Mouse (Mus musculus): ENCODE results near the gene Smim27. TPM values are rescaled to one million over a fixed set of nuclear protein-coding genes. Genes with fewer than 3 reads are reported as not detected.

The Smim27 gene
- total and polyA plus RNA-seq, 2 experiments = 3.0 to 29.7 TPM

- peak overlapping the region; percentile 84 for H3K27ac ChIP-seq (replicated peaks; ENCODE audit: insufficient read depth, low read depth, low read length)
- H3K79me2 ChIP-seq (ENCODE audit: control insufficient read depth, insufficient read depth, low read length) = peaks cover 6% of the 10 kb centered on the region; the same call in 1 of the 2 replicates
- H3K4me3 ChIP-seq (ENCODE audit: insufficient read depth, low read depth, low read length) = peak overlapping the region; percentile 72
Observed at GRCm38 (mm10) chr4:40238483-40239408, 30.6 kb upstream of the Smim27 start.

GRCm38 (mm10) chr4:40239409-40240271 lies 29.7 kb upstream of the Smim27 start, which contains the start of gene Ddx58:
Ddx58 (minus strand) TSS chr4:40239828.
- peaks cover 5% of the 10 kb centered on the region; the same call in 1 of the 2 replicates for H3K36me3 ChIP-seq (ENCODE audit: control insufficient read depth, insufficient read depth, low read length)
- H3K27ac ChIP-seq (replicated peaks; ENCODE audit: insufficient read depth, low read depth, low read length) = peak within 1 kb of the TSS; percentile 84

More at GRCm38 (mm10) chr4:40238483-40239408, 30.6 kb upstream of the Smim27 start:
- 2% methylated on average over 17 of the region's 17 CpGs for WGBS
- no peaks in the 10 kb centered on the region for H3K27me3 ChIP-seq (ENCODE audit: control insufficient read depth, insufficient read depth, low read length)
- TF ChIP-seq CTCF (IDR thresholded peaks at IDR 0.05; ENCODE audit: low read depth, low read length) = no peak
- H3K36me3 ChIP-seq (ENCODE audit: control insufficient read depth, insufficient read depth, low read length) = peaks cover 6% of the 10 kb centered on the region; the same call in 1 of the 2 replicates
- peak; percentile 56 for DNase-seq (ENCODE audit: extremely low read depth, low read depth, low spot score)
- H3K4me1 ChIP-seq (ENCODE audit: control insufficient read depth, insufficient read depth, low read length) = peaks cover 5% of the 10 kb centered on the region; the same call in 1 of the 2 replicates
- peak overlapping the region; percentile 65 for H3K9ac ChIP-seq (ENCODE audit: low read depth, low read length)

GRCm38 (mm10) chr4:40240272-40240744 lies 29.1 kb upstream of the Smim27 start:
- Histone ChIP-seq H3K27me3 (ENCODE audit: control insufficient read depth, insufficient read depth, low read length) (no peaks in the 10 kb centered on the region), H3K79me2 (ENCODE audit: control insufficient read depth, insufficient read depth, low read length) (peaks cover 6% of the 10 kb centered on the region; the same call in 1 of the 2 replicates), H3K9ac (ENCODE audit: low read depth, low read length) (peak overlapping the region; percentile 58), H3K27ac (replicated peaks; ENCODE audit: insufficient read depth, low read depth, low read length) (peak overlapping the region; percentile 49), H3K36me3 (ENCODE audit: control insufficient read depth, insufficient read depth, low read length) (no peaks in the 10 kb centered on the region), H3K4me1 (ENCODE audit: control insufficient read depth, insufficient read depth, low read length) (peaks cover 5% of the 10 kb centered on the region; the same call in 1 of the 2 replicates), H3K4me3 (ENCODE audit: insufficient read depth, low read depth, low read length) (no peak overlapping the region)
- no peak for TF ChIP-seq CTCF (IDR thresholded peaks at IDR 0.05; ENCODE audit: low read depth, low read length)
- no peak for TF ChIP-seq POLR2A (IDR thresholded peaks at IDR 0.05; ENCODE audit: extremely low read depth, insufficient read depth, low read length)
- WGBS = 44% methylated on average over 5 of the region's 5 CpGs
- DNase-seq (ENCODE audit: extremely low read depth, low read depth, low spot score) = no peak

More at GRCm38 (mm10) chr4:40239409-40240271, 29.7 kb upstream of the Smim27 start, which contains the start of gene Ddx58:
- H3K9ac ChIP-seq (ENCODE audit: low read depth, low read length) = peak within 1 kb of the TSS; percentile 65
- H3K27me3 ChIP-seq (ENCODE audit: control insufficient read depth, insufficient read depth, low read length) = no peaks in the 10 kb centered on the region
- WGBS = under 1% methylated on average over 35 of the region's 35 CpGs
- DNase-seq (ENCODE audit: extremely low read depth, low read depth, low spot score) = peak; percentile 55
- peak within 1 kb of the TSS; percentile 72 for H3K4me3 ChIP-seq (ENCODE audit: insufficient read depth, low read depth, low read length)
- H3K79me2 ChIP-seq (ENCODE audit: control insufficient read depth, insufficient read depth, low read length) = peaks cover 6% of the 10 kb centered on the region; the same call in 1 of the 2 replicates
- peaks cover 5% of the 10 kb centered on the region; the same call in 1 of the 2 replicates for H3K4me1 ChIP-seq (ENCODE audit: control insufficient read depth, insufficient read depth, low read length)
- TF ChIP-seq CTCF (IDR thresholded peaks at IDR 0.05; ENCODE audit: low read depth, low read length) (no peak), POLR2A (IDR thresholded peaks at IDR 0.05; ENCODE audit: extremely low read depth, insufficient read depth, low read length) (no peak)

- Histone ChIP-seq H3K27me3 (ENCODE audit: control insufficient read depth, insufficient read depth, low read length) (no peaks in the 10 kb centered on the region), H3K36me3 (ENCODE audit: control insufficient read depth, insufficient read depth, low read length) (no peaks in the 10 kb centered on the region), H3K27ac (replicated peaks; ENCODE audit: insufficient read depth, low read depth, low read length) (no peak overlapping the region), H3K4me3 (ENCODE audit: insufficient read depth, low read depth, low read length) (no peak overlapping the region), H3K9ac (ENCODE audit: low read depth, low read length) (no peak overlapping the region), H3K79me2 (ENCODE audit: control insufficient read depth, insufficient read depth, low read length) (peaks cover 6% of the 10 kb centered on the region; the same call in 1 of the 2 replicates), H3K4me1 (ENCODE audit: control insufficient read depth, insufficient read depth, low read length) (peaks cover 5% of the 10 kb centered on the region; the same call in 1 of the 2 replicates)
- no peak for TF ChIP-seq CTCF (IDR thresholded peaks at IDR 0.05; ENCODE audit: low read depth, low read length)
- no peak for TF ChIP-seq POLR2A (IDR thresholded peaks at IDR 0.05; ENCODE audit: extremely low read depth, insufficient read depth, low read length)
- no peak for DNase-seq (ENCODE audit: extremely low read depth, low read depth, low spot score)
- 62% methylated on average over 6 of the region's 6 CpGs for WGBS
Observed at GRCm38 (mm10) chr4:40241928-40242327, 27.5 kb upstream of the Smim27 start.

GRCm38 (mm10) chr4:40243006-40243405 lies 26.4 kb upstream of the Smim27 start:
- no peak overlapping the region for H3K9ac ChIP-seq (ENCODE audit: low read depth, low read length)
- H3K4me3 ChIP-seq (ENCODE audit: insufficient read depth, low read depth, low read length) = no peak overlapping the region
- peaks cover 6% of the 10 kb centered on the region; the same call in 1 of the 2 replicates for H3K79me2 ChIP-seq (ENCODE audit: control insufficient read depth, insufficient read depth, low read length)
- no peaks in the 10 kb centered on the region for H3K27me3 ChIP-seq (ENCODE audit: control insufficient read depth, insufficient read depth, low read length)
- H3K4me1 ChIP-seq (ENCODE audit: control insufficient read depth, insufficient read depth, low read length) = peaks cover 5% of the 10 kb centered on the region; the same call in 1 of the 2 replicates
- TF ChIP-seq CTCF (IDR thresholded peaks at IDR 0.05; ENCODE audit: low read depth, low read length) = no peak
- no peak for TF ChIP-seq POLR2A (IDR thresholded peaks at IDR 0.05; ENCODE audit: extremely low read depth, insufficient read depth, low read length)
- 91% methylated on average over 4 of the region's 4 CpGs for WGBS
- no peak for DNase-seq (ENCODE audit: extremely low read depth, low read depth, low spot score)
- no peak overlapping the region for H3K27ac ChIP-seq (replicated peaks; ENCODE audit: insufficient read depth, low read depth, low read length)
- no peaks in the 10 kb centered on the region for H3K36me3 ChIP-seq (ENCODE audit: control insufficient read depth, insufficient read depth, low read length)

Measured in liver, adult 2 months (tissue).